Mouse (Mus musculus): ENCODE results near the gene Galntl6.

- TF ChIP-seq CTCF (conservative IDR thresholded peaks at IDR 0.05 in 1 of 2, IDR thresholded peaks at IDR 0.05 in 1 of 2; ENCODE audit: low read depth in 2 of 2, low read length in 2 of 2) (no peak), MEF2A (IDR thresholded peaks at IDR 0.05; ENCODE audit: borderline replicate concordance, low read depth, low read length) (no peak), ZKSCAN1 (IDR thresholded peaks at IDR 0.05; ENCODE audit: borderline replicate concordance, low read depth, low read length) (no peak), USF2 (conservative IDR thresholded peaks at IDR 0.05; ENCODE audit: low read depth, low read length) (no peak), POLR2A (IDR thresholded peaks at IDR 0.05; ENCODE audit: low read depth, low read length) (no peak), MXI1 (IDR thresholded peaks at IDR 0.05; ENCODE audit: low read depth, low read length) (no peak), ZC3H11A (IDR thresholded peaks at IDR 0.05; ENCODE audit: low read depth, low read length) (no peak), CHD1 (IDR thresholded peaks at IDR 0.05; ENCODE audit: low read depth, low read length) (no peak), ETS1 (conservative IDR thresholded peaks at IDR 0.05; ENCODE audit: low read depth, low read length) (no peak), TCF12 (IDR thresholded peaks at IDR 0.05; ENCODE audit: low read depth, low read length) (no peak)
Measured at GRCm38 (mm10) chr8:58025094-58025493, 887.3 kb downstream of the Galntl6 start.

Data from CH12.LX (cell line).